Mouse (Mus musculus): ENCODE results near the gene Rftn1.

DNA sequence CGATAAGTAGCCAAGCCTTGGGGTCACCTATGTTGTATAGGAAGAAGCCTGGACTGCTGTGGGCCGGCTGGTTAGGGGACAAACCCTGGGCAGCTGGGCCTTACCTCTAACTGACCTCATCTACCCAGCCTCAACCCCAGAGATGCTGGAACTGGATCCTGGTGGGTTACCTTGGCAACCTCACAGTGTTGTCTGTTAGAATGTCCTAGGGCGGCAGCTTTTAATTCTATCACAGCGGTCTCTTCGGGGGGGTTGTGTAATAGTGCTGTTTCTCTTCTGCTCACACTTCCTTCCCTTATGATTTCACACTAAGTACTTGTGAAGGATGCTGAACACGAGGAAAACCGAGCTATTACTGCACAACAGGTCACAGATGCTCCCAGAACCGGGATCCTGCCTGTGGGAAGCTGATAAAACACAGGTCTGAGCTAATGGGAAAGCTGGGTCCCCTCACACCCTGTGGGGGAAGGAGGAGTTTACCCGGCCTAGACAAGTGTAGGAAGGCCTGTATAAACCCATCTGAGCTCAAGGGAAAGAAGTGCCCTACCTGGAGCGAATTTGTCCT is 2.0 kb upstream of the Rftn1 start:
- TF ChIP-seq CTCF (IDR thresholded peaks at IDR 0.05; ENCODE audit: low read depth, low read length) (no peak), POLR2A (IDR thresholded peaks at IDR 0.05; ENCODE audit: extremely low read depth, insufficient read depth, low read length) (no peak)
